Mouse (Mus musculus) bone marrow, adult 2 months (tissue): ENCODE results near the gene Per2. TPM values are rescaled to one million over a fixed set of nuclear protein-coding genes. Genes with fewer than 3 reads are reported as not detected.

Experiments
- H3K27ac ChIP-seq: fragments of 200-500 bp; 2 replicates; pipeline ENCODE4 v1.5.1; 2012; ENCODE audit warnings: low read depth, mild to moderate bottlenecking, control low read depth, inconsistent platforms, low read length; ENCODE audit not compliant: control insufficient read depth, poor library complexity, insufficient read depth
- H3K4me1 ChIP-seq: fragments of 200-500 bp; 2 replicates; pipeline ENCODE4 v1.6.1; 2011; ENCODE audit warnings: low read length; ENCODE audit not compliant: control insufficient read depth, insufficient read depth
- H3K4me3 ChIP-seq: fragments of 200-500 bp; replicated peaks from 2 replicates; pipeline ENCODE3; 2011; ENCODE audit warnings: mild to moderate bottlenecking, low read depth, low read length, control low read depth; ENCODE audit not compliant: control insufficient read depth
- CTCF ChIP-seq: fragments of 200-500 bp; IDR thresholded peaks from 2 replicates; pipeline ENCODE4 v1.5.1; 2011; ENCODE audit warnings: low read length, control low read depth; ENCODE audit not compliant: control insufficient read depth, insufficient read depth
- POLR2A ChIP-seq: fragments of 200-500 bp; IDR thresholded peaks from 2 replicates; pipeline ENCODE4 v1.6.1; 2011; ENCODE audit warnings: low read depth, mild to moderate bottlenecking, control low read depth, low read length, borderline replicate concordance; ENCODE audit not compliant: control insufficient read depth
- WGBS: fragments of 180-500 bp; shearing (Covaris S2); methylation state at CpG from one replicate; pipeline ENCODE4 v1.1.7; 2018; 5-methylcytosine and 5-hydroxymethylcytosine counted together
- polyA plus RNA-seq: library from polyadenylated mRNA; stranded (reverse); fragments of >200 nt; gene quantifications from 2 replicates; pipeline ENCODE4 v1.2.4, GENCODE M21; 2011; ENCODE audit warnings: low replicate concordance; ENCODE audit not compliant: missing spikeins, insufficient read depth, insufficient read length

Gene Per2
- polyA plus RNA-seq = 2.3 and 9.4 TPM in 2 replicates

DNA sequence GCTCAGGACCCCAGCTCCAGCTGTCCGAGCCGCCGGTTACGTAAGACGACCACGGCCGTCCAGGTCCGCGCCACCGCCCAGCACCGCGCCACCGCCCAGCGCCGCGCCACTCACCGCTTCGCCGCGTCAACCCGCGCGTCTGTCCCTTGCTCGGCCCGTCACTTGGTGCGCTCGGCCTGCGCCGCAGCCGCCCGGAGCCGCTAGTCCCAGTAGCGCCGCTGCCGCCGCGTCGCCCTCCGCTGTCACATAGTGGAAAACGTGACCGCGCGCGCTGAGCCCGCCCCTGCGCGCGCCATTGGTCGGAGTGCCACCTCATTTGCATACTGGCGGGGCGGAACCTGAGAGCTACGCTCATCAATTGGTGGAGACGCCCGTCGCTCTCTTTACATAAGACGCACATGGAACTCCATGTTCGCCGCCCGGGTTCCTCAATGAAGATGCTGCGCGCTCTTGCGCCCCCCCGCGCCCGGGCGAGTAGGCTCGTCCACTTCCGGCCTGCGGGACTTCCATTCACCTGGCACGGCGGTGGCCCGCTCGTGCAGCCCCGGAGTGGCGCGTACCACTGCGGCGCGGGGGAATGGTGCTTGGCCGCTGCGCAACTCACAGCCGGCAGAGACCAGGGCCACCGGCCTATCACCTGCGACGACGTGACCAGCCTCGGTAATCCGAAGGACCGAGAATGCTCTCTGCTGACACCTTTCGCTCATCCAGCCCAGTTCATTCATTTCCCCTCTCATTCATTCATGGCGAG, at the start of gene Per2:
TSS of gene Per2 (minus strand) at position 266 of the 751 bp plus-strand sequence.
- under 1% methylated on average over 91 of the region's 91 CpGs for WGBS
- Histone ChIP-seq H3K27ac (peak within 1 kb of the TSS; percentile 84), H3K4me3 (peak within 1 kb of the TSS; percentile 71), H3K4me1 (peaks cover 2% of the 10 kb centered on the region; the same call in 1 of the 2 replicates)
- TF ChIP-seq CTCF (peak; percentile 8; the same call in 1 of the 2 replicates), POLR2A (peak; percentile 43; the same call in 1 of the 2 replicates)

DNA sequence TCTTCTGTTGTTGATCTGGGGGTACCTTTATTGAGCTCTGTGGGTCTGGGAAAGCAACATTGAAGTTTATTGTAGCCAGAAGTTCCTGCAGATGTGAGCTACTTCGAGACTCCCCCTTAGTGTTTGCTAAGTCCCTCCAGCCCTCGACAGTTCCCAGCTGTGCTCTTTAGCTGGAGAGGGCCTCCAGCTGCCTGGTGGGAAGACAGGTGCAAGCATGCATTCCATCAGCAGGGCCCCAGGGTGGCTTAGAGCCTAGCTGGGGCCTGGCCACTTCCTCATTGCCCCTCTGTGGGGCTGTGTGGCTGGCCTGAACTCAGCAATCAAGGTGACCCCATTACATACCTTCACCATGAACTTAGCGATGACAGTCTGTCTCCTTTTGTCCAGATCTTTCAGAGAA, 45.5 kb upstream of the Per2 start:
- no peaks in the 10 kb centered on the region for H3K4me1 ChIP-seq
- 61% methylated on average over 3 of the region's 3 CpGs for WGBS
- TF ChIP-seq POLR2A (no peak), CTCF (no peak)
- H3K4me3 ChIP-seq = no peak overlapping the region
- H3K27ac ChIP-seq = no peak overlapping the region

DNA sequence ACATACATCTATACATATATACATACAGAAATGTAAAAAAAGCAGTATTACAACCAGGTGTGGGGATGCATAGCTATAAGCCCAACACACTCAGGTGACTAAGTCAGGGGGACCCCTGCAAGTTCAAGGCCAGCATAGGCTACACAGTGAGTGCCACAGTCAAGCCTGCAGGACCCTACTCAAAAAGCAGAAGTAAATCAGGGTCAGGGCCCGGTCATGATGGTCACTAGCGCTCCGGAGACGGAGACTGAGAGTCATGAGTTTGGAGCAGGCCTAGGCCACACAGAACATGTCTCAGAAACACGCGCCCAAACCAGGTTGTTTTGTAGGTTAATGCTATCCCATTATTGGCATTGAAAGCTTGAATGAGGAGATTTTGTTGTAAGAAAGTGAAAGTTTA, 39.5 kb upstream of the Per2 start:
- peaks cover 3% of the 10 kb centered on the region; the same call in 1 of the 2 replicates for H3K4me1 ChIP-seq
- WGBS = 90% methylated on average over 6 of the region's 6 CpGs
- H3K27ac ChIP-seq = no peak overlapping the region
- TF ChIP-seq CTCF (no peak), POLR2A (no peak)
- no peak overlapping the region for H3K4me3 ChIP-seq

DNA sequence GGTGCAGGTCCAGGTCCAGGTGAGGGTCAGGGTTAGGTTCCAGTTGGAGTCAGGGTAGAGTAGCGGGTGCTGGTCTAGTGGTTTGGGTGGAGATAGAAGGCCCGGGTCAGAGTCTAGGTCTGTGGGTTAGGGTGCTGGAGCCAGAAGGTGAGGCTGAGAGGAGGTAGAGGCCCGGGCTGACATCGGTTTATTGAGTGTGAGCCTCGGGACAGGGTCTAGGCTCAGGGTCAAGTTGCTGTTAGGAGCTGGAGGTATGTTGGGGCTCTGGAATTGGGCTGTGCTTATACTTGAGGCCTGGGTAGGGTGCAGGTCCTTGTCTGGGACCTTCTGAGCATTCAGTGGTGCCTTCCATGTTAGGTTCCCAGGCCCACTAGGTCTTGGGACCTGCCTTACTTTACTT, 36.2 kb upstream of the Per2 start:
- Histone ChIP-seq H3K4me3 (peak overlapping the region; percentile 98), H3K4me1 (peaks cover 3% of the 10 kb centered on the region; the same call in 1 of the 2 replicates), H3K27ac (no peak overlapping the region)
- WGBS = 57% methylated on average over 5 of the region's 5 CpGs
- TF ChIP-seq CTCF = no peak
- no peak for TF ChIP-seq POLR2A

DNA sequence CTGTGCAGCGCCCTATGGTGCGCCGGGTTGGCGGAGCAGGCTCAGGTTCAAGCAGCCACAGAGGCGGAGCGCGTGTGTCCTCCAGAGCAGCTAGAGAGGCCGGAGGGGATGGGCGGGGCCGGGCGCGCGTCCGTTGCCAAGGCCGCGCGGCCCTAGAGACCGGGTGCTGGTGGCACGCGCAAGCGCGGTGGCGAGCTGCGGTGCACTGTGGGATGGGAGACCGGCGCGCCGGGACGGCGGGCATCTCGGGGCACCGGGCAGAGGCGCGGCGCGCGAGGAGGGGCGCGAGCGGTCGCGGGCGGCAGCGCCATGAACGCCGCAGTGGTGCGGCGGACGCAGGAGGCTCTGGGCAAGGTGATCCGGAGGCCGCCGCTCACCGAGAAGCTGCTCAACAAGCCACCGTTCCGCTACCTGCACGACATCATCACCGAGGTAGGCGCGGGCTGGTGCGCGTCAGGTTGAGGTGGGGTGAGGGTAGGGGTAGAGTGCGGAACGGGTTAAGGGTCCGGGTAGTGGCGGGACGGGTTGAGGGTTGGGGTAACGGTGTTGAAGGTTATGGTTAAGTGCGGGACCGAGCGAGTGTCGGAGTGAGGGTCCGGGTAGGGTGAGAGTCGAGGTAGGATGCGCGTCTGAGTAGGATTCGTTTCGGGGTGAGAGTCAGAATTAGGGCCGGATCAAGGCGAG, 35.5 kb upstream of the Per2 start, which contains the start of gene Traf3ip1:
TSS of gene Traf3ip1 (plus strand) at position 191 of the 684 bp plus-strand sequence.
- H3K4me1 ChIP-seq = peaks cover 3% of the 10 kb centered on the region; the same call in 1 of the 2 replicates
- no peak for TF ChIP-seq CTCF
- peak; percentile 40; the same call in 1 of the 2 replicates for TF ChIP-seq POLR2A
- peak within 1 kb of the TSS; percentile 98 for H3K4me3 ChIP-seq
- H3K27ac ChIP-seq = 0 out of 2 replicates have a peak within 1 kb of the TSS, but pooled peaks have one; percentile 20
- under 1% methylated on average over 79 of the region's 79 CpGs for WGBS

DNA sequence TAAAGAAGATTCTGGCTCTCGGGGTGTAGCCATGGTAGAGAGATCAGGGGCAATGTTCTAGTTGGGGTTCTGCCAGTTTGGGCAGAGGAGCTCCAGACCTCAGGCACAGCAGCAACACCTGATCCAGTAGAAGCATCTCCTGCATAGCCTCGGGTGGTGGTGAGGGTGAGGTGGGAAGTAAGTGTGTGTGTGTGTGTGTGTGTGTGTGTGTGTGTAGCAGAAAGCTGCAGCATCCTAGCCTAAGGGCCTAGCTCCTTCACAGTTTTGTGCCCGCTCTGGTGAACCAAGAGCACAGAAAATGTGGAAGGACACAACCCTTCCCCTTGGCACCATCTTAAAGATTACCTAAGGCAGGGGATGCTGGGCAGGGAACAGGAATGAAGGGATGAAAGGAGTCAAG, 34.8 kb upstream of the Per2 start:
- Histone ChIP-seq H3K4me3 (no peak overlapping the region), H3K4me1 (peaks cover 3% of the 10 kb centered on the region; the same call in 1 of the 2 replicates), H3K27ac (no peak overlapping the region)
- 28% methylated on average over 3 of the region's 3 CpGs for WGBS
- TF ChIP-seq CTCF (no peak), POLR2A (no peak)

DNA sequence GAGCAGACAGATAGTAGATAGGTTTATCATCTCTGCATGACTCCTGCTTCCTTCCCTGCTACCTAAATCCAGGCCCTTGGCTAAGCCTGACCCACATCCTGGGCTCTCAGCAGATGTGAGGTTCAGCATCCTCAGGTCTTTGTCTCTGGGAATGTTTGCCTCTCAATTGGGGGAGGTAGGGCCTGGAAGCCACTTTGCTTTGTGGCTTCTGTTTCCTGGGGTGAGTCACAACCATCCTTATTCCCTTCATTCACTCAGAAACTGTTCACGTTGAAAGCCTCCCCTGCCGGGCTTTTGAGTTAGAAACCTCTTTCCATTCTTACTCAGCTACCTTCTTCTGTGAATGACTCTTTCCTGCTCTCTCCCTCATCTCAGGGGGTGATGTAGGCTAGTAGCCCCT, 33.6 kb upstream of the Per2 start:
- no peak overlapping the region for H3K4me3 ChIP-seq
- H3K27ac ChIP-seq = no peak overlapping the region
- peaks cover 3% of the 10 kb centered on the region; the same call in 1 of the 2 replicates for H3K4me1 ChIP-seq
- WGBS = 20% methylated on average over 2 of the region's 2 CpGs
- TF ChIP-seq CTCF (no peak), POLR2A (no peak)

DNA sequence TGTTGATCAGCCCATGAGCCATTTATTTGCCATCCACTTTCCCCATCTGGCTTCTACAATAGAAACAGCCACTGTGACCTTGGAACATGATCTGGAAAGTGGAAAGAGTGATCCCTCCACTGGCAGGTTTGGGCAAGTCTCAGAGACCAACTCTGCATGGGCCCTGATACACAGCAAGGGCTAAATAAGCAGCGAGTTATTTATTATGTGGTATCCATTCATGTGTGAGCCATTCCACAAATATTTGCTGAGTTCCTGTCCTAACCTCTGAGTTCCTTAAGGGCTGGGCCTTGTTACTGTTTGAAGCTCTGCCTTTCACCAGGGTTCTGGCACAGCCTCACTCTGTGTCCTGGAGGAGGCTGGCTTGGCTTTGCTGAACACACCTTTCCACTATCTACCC, 31.2 kb upstream of the Per2 start:
- Histone ChIP-seq H3K27ac (no peak overlapping the region), H3K4me1 (peaks cover 3% of the 10 kb centered on the region; the same call in 1 of the 2 replicates), H3K4me3 (no peak overlapping the region)
- TF ChIP-seq CTCF (no peak), POLR2A (no peak)
- 79% methylated on average over 1 of the region's 1 CpGs for WGBS
